Mouse (Mus musculus) midbrain, embryonic 12.5 days (tissue): Measurements from ENCODE around the gene Tcf12. TPM values are rescaled to one million over a fixed set of nuclear protein-coding genes. Genes with fewer than 3 reads are reported as not detected.

Experiments
- ATAC-seq: fragments of 200-750 bp; cut with Nextera tagmentation; 2 replicates; pipeline ENCODE4 v1.8.0; 2017; ENCODE audit warnings: low read depth, moderate TSS enrichment, moderate library complexity; ENCODE audit not compliant: low FRiP score
- H3K27ac ChIP-seq: fragments of 300-500 bp; sonication (generic); replicated peaks from 2 replicates; pipeline ENCODE4 v1.5.1; 2016; ENCODE audit warnings: mild to moderate bottlenecking
- H3K27me3 ChIP-seq: fragments of 300-500 bp; sonication (generic); 2 replicates; pipeline ENCODE4 v1.6.1; 2016; ENCODE audit warnings: mild to moderate bottlenecking
- H3K36me3 ChIP-seq: fragments of 300-500 bp; sonication (generic); 2 replicates; pipeline ENCODE4 v1.6.1; 2016
- H3K4me1 ChIP-seq: fragments of 300-500 bp; sonication (generic); 2 replicates; pipeline ENCODE4 v1.6.1; 2016
- H3K4me2 ChIP-seq: fragments of 300-500 bp; sonication (generic); replicated peaks from 2 replicates; pipeline ENCODE4 v1.6.1; 2016; ENCODE audit warnings: mild to moderate bottlenecking, moderate library complexity
- H3K4me3 ChIP-seq: fragments of 300-500 bp; sonication (generic); 2 replicates; pipeline ENCODE4 v1.5.1; 2016; ENCODE audit warnings: mild to moderate bottlenecking
- H3K9ac ChIP-seq: fragments of 300-500 bp; sonication (generic); replicated peaks from 2 replicates; pipeline ENCODE4 v1.6.1; 2016; ENCODE audit warnings: mild to moderate bottlenecking, moderate library complexity
- H3K9me3 ChIP-seq: fragments of 300-500 bp; sonication (generic); 2 replicates; pipeline ENCODE4 v1.6.1; 2016; ENCODE audit warnings: mild to moderate bottlenecking
- WGBS: fragments of 180-500 bp; shearing (Covaris S2); methylation state at CpG from one replicate; pipeline ENCODE4 v1.1.7; 2016; 5-methylcytosine and 5-hydroxymethylcytosine counted together
- polyA plus RNA-seq: library from polyadenylated mRNA; unstranded; fragments of >200 nt; fragmentation: Nextera tagmentation; extraction: Ambion mirVana; gene quantifications from 2 replicates; pipeline ENCODE4 v1.2.1, GENCODE M21; 2016

Gene Tcf12
- polyA plus RNA-seq, 1 experiment from 2014 or later = 227 TPM

- Histone ChIP-seq H3K36me3 (no peaks in the 10 kb centered on the region), H3K4me1 (peaks cover 3% of the 10 kb centered on the region), H3K4me3 (no peak overlapping the region), H3K9ac (no peak overlapping the region), H3K4me2 (no peak overlapping the region), H3K9me3 (no peaks in the 10 kb centered on the region), H3K27me3 (no peaks in the 10 kb centered on the region), H3K27ac (no peak overlapping the region)
- no peak for ATAC-seq
- 94% methylated on average over 1 of the region's 1 CpGs for WGBS
These were observed 175.5 kb downstream of the Tcf12 start for GRCm38 (mm10) chr9:71936199-71936598.

DNA sequence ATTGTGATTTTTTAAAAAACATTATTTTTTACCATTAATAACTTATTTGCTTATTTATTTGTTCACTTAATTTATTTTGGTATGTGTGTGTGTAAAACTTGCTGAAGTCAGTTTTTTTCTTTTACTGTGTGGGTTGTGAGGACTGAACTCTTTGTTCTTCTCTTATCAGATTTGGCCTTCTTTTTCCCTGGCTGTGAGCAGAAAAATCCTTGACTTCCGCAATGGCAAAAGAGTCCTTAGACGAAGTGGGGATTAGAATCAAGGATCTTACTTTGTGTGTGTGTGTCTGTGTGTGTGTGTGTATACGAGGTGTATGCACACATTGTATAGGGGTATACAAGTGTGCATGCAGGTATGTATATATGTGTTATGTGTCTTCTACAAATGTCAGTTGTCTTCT lies 176.8 kb downstream of the Tcf12 start:
- no peaks in the 10 kb centered on the region for H3K9me3 ChIP-seq
- H3K4me3 ChIP-seq = no peak overlapping the region
- ATAC-seq = no peak
- no peak overlapping the region for H3K27ac ChIP-seq
- H3K36me3 ChIP-seq = no peaks in the 10 kb centered on the region
- H3K27me3 ChIP-seq = no peaks in the 10 kb centered on the region
- WGBS = 83% methylated on average over 3 of the region's 3 CpGs
- peaks cover 6% of the 10 kb centered on the region for H3K4me1 ChIP-seq
- H3K9ac ChIP-seq = no peak overlapping the region
- H3K4me2 ChIP-seq = no peak overlapping the region

DNA sequence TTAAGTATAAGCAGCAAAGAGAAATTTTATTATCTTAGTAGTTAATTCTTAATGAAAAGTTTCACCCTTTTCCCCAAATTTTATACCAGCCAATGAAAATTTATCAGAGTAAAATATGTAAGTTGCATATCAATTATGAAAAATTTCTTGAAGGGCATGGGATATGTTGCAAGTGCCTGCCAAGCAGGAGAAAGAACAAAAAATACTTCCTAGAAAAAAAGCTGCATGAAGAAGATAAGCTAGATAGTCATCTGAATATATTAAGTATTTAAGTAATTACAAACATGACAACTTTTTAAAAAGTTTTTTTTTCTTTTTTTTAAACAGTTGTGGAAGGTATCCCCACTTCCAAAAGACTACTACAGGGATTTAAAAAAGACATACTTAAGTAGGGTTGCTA lies 179.7 kb downstream of the Tcf12 start:
- Histone ChIP-seq H3K9ac (no peak overlapping the region), H3K36me3 (no peaks in the 10 kb centered on the region), H3K4me2 (no peak overlapping the region), H3K4me3 (no peak overlapping the region), H3K9me3 (no peaks in the 10 kb centered on the region), H3K27ac (no peak overlapping the region), H3K4me1 (peaks cover 6% of the 10 kb centered on the region), H3K27me3 (no peaks in the 10 kb centered on the region)
- ATAC-seq = no peak

DNA sequence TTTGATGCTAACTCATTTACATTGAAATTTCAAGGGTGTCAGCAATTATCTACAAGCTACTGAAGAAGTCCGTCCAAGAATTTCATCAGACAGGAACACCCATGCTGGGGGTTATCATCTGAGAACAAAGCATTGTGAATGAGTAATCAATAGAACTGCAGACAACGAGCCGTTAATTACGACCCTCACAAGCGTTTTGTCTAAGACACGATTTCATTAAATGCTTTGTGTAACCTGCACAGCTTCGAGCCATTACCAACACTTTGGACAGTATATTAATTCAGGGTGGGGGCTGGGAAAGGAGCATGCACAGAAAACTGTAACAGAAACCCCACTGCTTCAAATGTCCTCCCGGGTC lies 180.3 kb downstream of the Tcf12 start:
- H3K9me3 ChIP-seq = no peaks in the 10 kb centered on the region
- H3K27me3 ChIP-seq = no peaks in the 10 kb centered on the region
- peaks cover 6% of the 10 kb centered on the region for H3K4me1 ChIP-seq
- H3K36me3 ChIP-seq = no peaks in the 10 kb centered on the region
- no peak overlapping the region for H3K9ac ChIP-seq
- no peak for ATAC-seq
- 72% methylated on average over 8 of the region's 8 CpGs for WGBS
- no peak overlapping the region for H3K27ac ChIP-seq
- no peak overlapping the region for H3K4me3 ChIP-seq
- no peak overlapping the region for H3K4me2 ChIP-seq

GRCm38 (mm10) chr9:71930431-71931357 lies 181.0 kb downstream of the Tcf12 start:
- Histone ChIP-seq H3K27ac (no peak overlapping the region), H3K9me3 (no peaks in the 10 kb centered on the region), H3K27me3 (no peaks in the 10 kb centered on the region), H3K4me2 (no peak overlapping the region), H3K4me3 (no peak overlapping the region), H3K4me1 (peaks cover 8% of the 10 kb centered on the region), H3K9ac (no peak overlapping the region), H3K36me3 (no peaks in the 10 kb centered on the region)
- no peak for ATAC-seq
- 72% methylated on average over 3 of the region's 3 CpGs for WGBS

- peaks cover 25% of the 10 kb centered on the region for H3K4me1 ChIP-seq
- H3K9me3 ChIP-seq = no peaks in the 10 kb centered on the region
- no peak overlapping the region for H3K9ac ChIP-seq
- H3K36me3 ChIP-seq = 0 out of 2 replicates have a peak, but pooled peaks cover 3% of the 10 kb centered on the region
- H3K27ac ChIP-seq = peak overlapping the region; percentile 79
- no peak; the same call in 1 of the 2 replicates for ATAC-seq
- no peaks in the 10 kb centered on the region for H3K27me3 ChIP-seq
- no peak overlapping the region for H3K4me2 ChIP-seq
- H3K4me3 ChIP-seq = no peak overlapping the region
These were observed 195.1 kb downstream of the Tcf12 start for GRCm38 (mm10) chr9:71916662-71916953.

GRCm38 (mm10) chr9:71915871-71916661 lies 195.6 kb downstream of the Tcf12 start:
- Histone ChIP-seq H3K27ac (peak overlapping the region; percentile 79), H3K4me3 (no peak overlapping the region), H3K4me2 (0 out of 2 replicates have a peak overlapping the region, but pooled peaks have one; percentile 0), H3K27me3 (no peaks in the 10 kb centered on the region), H3K4me1 (peaks cover 25% of the 10 kb centered on the region), H3K9me3 (no peaks in the 10 kb centered on the region), H3K36me3 (no peaks in the 10 kb centered on the region), H3K9ac (no peak overlapping the region)
- ATAC-seq = peak; percentile 82
- WGBS = 17% methylated on average over 6 of the region's 6 CpGs

- no peak overlapping the region for H3K4me3 ChIP-seq
- H3K9me3 ChIP-seq = 0 out of 2 replicates have a peak, but pooled peaks cover 5% of the 10 kb centered on the region
- H3K4me1 ChIP-seq = no peaks in the 10 kb centered on the region
- no peak overlapping the region for H3K27ac ChIP-seq
- H3K36me3 ChIP-seq = peaks cover 16% of the 10 kb centered on the region
- H3K4me2 ChIP-seq = no peak overlapping the region
- ATAC-seq = no peak
- no peaks in the 10 kb centered on the region for H3K27me3 ChIP-seq
- WGBS = 88% methylated on average over 2 of the region's 2 CpGs
- no peak overlapping the region for H3K9ac ChIP-seq
These were observed 205.1 kb downstream of the Tcf12 start for GRCm38 (mm10) chr9:71906522-71906921.

DNA sequence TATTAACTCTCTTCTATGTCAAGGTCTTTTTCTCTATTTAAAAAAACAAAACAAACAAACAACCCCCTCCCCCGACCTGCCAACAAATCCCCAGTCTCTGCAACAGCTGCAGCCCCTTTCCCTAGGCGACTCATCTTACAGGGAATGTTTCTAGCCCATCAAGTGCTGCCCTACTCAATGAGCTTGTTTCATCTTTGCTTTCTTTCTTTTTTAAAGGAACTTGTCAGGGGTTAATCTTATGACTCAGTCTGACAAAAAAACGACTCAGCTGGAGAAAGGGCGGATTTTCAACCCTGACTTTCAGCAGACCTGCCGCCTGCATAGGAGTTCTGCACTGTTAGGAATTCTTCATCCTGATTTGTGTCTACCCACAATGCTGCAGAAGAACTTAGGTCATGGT lies 212.8 kb downstream of the Tcf12 start:
- H3K4me2 ChIP-seq = 0 out of 2 replicates have a peak overlapping the region, but pooled peaks have one; percentile 9
- H3K9me3 ChIP-seq = no peaks in the 10 kb centered on the region
- H3K27me3 ChIP-seq = no peaks in the 10 kb centered on the region
- peak overlapping the region; percentile 88 for H3K27ac ChIP-seq
- WGBS = 5% methylated on average over 5 of the region's 5 CpGs
- no peaks in the 10 kb centered on the region for H3K36me3 ChIP-seq
- no peak overlapping the region for H3K4me3 ChIP-seq
- H3K4me1 ChIP-seq = peaks cover 30% of the 10 kb centered on the region
- ATAC-seq = peak; percentile 27; the same call in 1 of the 2 replicates
- H3K9ac ChIP-seq = no peak overlapping the region

GRCm38 (mm10) chr9:71897399-71897798 lies 214.3 kb downstream of the Tcf12 start:
- Histone ChIP-seq H3K4me1 (peaks cover 35% of the 10 kb centered on the region), H3K27ac (peak overlapping the region; percentile 88), H3K4me3 (no peak overlapping the region), H3K36me3 (no peaks in the 10 kb centered on the region), H3K9me3 (no peaks in the 10 kb centered on the region), H3K9ac (no peak overlapping the region), H3K27me3 (no peaks in the 10 kb centered on the region), H3K4me2 (peak overlapping the region; percentile 22)
- ATAC-seq = peak; percentile 76
- 4% methylated on average over 1 of the region's 1 CpGs for WGBS

DNA sequence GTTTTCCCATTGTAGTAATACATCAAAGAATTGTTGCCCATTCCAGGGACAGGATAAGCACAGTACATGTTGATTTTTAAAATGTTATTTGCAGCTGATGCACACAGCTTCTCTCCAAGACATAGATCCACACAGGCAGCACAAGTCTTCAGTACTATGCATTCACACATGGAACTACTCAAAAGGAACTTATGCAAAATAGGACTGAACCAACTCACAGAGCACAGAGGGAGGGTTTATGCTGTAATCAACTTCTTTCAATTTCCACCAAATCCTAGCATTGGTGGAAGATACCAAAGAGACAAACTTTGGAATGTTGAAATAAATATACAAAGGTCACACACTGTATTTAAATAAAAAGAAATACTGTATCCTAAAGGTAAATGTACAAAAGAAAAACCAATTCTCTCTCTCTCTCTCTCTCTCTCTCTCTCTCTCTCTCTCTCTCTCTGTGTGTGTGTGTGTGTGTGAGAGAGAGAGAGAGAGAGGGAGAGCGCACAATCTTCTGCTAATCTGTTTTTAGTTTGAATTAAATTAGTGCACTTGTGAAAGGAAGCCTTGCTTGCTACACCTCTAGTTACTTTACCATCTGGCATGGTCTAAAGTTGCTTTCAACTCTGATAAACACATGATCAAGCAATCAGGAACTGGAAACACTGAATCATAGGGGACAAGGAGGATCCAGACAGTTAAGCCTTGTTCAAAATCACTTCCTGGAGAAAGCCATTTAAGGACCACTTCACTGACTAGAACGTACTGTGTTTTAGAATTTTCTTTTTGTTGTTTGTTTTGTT lies 215.5 kb downstream of the Tcf12 start:
- peak overlapping the region; percentile 83 for H3K27ac ChIP-seq
- no peaks in the 10 kb centered on the region for H3K27me3 ChIP-seq
- ATAC-seq = peak; percentile 71; the same call in 1 of the 2 replicates
- H3K9me3 ChIP-seq = no peaks in the 10 kb centered on the region
- no peaks in the 10 kb centered on the region for H3K36me3 ChIP-seq
- WGBS = 5% methylated on average over 2 of the region's 2 CpGs
- peaks cover 37% of the 10 kb centered on the region for H3K4me1 ChIP-seq
- peak overlapping the region; percentile 44 for H3K4me2 ChIP-seq
- peak overlapping the region; percentile 43 for H3K9ac ChIP-seq
- H3K4me3 ChIP-seq = peak overlapping the region; percentile 48
